Mouse (Mus musculus) CH12.LX (cell line): ENCODE data around the gene Aldh9a1.

Experiments
- BHLHE40 ChIP-seq: IDR thresholded peaks from 2 replicates; pipeline ENCODE4 v1.6.1; 2011; ENCODE audit warnings: mild to moderate bottlenecking, low read depth, low read length, improper control_type of control experiment
- CTCF ChIP-seq, 2 experiments: IDR thresholded peaks in 1 of 2; conservative IDR thresholded peaks in 1 of 2; 2 replicates each; pipeline ENCODE4 v1.5.1; 2011 to 2012; ENCODE audit warnings: low read depth in 2 of 2, low read length in 2 of 2, improper control_type of control experiment in 1 of 2, inconsistent platforms in 1 of 2, mild to moderate bottlenecking in 1 of 2, moderate library complexity in 1 of 2
- E2F4 ChIP-seq: IDR thresholded peaks from 2 replicates; pipeline ENCODE4 v1.6.1; 2011; ENCODE audit warnings: low read depth, low read length, improper control_type of control experiment; ENCODE audit not compliant: insufficient replicate concordance
- ELF1 ChIP-seq: IDR thresholded peaks from 2 replicates; pipeline ENCODE4 v1.6.1; 2014; ENCODE audit warnings: low read depth, mild to moderate bottlenecking, inconsistent platforms, low read length, improper control_type of control experiment
- EP300 ChIP-seq: IDR thresholded peaks from 2 replicates; pipeline ENCODE4 v1.6.1; 2011; ENCODE audit warnings: low read length, improper control_type of control experiment
- KAT2A ChIP-seq: IDR thresholded peaks from 2 replicates; pipeline ENCODE4 v1.6.1; 2012; ENCODE audit warnings: low read length, improper control_type of control experiment, inconsistent platforms; ENCODE audit not compliant: insufficient replicate concordance
- MAZ ChIP-seq: IDR thresholded peaks from 2 replicates; pipeline ENCODE4 v1.6.1; 2012; ENCODE audit warnings: low read depth, mild to moderate bottlenecking, inconsistent platforms, low read length, improper control_type of control experiment, moderate library complexity
- PAX5 ChIP-seq: IDR thresholded peaks from 2 replicates; pipeline ENCODE4 v1.6.1; 2012; ENCODE audit warnings: low read length, inconsistent platforms, mixed read lengths
- POLR2A ChIP-seq: IDR thresholded peaks from 2 replicates; pipeline ENCODE4 v1.6.1; 2011; ENCODE audit warnings: low read depth, mild to moderate bottlenecking, improper control_type of control experiment, low read length
- RAD21 ChIP-seq: IDR thresholded peaks from 2 replicates; pipeline ENCODE4 v1.6.1; 2011; ENCODE audit warnings: low read depth, mild to moderate bottlenecking, low read length, improper control_type of control experiment, moderate library complexity
- RCOR1 ChIP-seq: conservative IDR thresholded peaks from 2 replicates; pipeline ENCODE4 v1.6.1; 2012; ENCODE audit warnings: low read depth, mild to moderate bottlenecking, inconsistent platforms, low read length, improper control_type of control experiment
- TCF12 ChIP-seq: IDR thresholded peaks from 2 replicates; pipeline ENCODE4 v1.6.1; 2014; ENCODE audit warnings: low read depth, mild to moderate bottlenecking, inconsistent platforms, low read length, improper control_type of control experiment
- ZKSCAN1 ChIP-seq: IDR thresholded peaks from 2 replicates; pipeline ENCODE4 v1.6.1; 2012; ENCODE audit warnings: low read depth, inconsistent platforms, low read length, improper control_type of control experiment, borderline replicate concordance

DNA sequence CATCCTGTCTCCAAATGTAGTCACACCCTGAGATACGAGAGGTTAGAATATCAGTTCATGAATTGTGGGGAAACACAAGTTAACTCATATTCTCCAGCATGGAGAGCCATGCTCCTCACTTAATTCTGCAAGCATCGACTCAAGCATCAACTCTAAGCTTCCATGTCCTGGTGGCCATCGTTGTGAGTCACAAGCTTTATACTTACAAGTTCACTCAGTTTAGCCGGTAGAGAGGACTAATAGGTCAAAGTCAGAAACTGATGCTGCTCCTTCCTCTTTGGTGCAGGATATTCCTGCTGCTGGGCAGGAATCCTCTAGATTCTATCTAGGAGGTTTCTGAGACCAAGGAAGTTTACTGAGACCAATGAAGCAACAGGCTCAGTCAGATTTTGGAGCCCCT is 55.4 kb downstream of the Aldh9a1 start:
- no peak for TF ChIP-seq RCOR1
- no peak for TF ChIP-seq ELF1
- no peak for TF ChIP-seq CTCF (conservative IDR thresholded peaks at IDR 0.05 in 1 of 2, IDR thresholded peaks at IDR 0.05 in 1 of 2; ENCODE audit: low read depth in 2 of 2, low read length in 2 of 2)
- TF ChIP-seq POLR2A: no peak
- TF ChIP-seq RAD21: no peak
- TF ChIP-seq KAT2A: no peak
- no peak for TF ChIP-seq ZKSCAN1
- TF ChIP-seq PAX5: no peak
- no peak for TF ChIP-seq MAZ
- TF ChIP-seq EP300: no peak
- no peak for TF ChIP-seq TCF12
- TF ChIP-seq E2F4: no peak
- no peak for TF ChIP-seq BHLHE40
